In the genomic region with DNA sequence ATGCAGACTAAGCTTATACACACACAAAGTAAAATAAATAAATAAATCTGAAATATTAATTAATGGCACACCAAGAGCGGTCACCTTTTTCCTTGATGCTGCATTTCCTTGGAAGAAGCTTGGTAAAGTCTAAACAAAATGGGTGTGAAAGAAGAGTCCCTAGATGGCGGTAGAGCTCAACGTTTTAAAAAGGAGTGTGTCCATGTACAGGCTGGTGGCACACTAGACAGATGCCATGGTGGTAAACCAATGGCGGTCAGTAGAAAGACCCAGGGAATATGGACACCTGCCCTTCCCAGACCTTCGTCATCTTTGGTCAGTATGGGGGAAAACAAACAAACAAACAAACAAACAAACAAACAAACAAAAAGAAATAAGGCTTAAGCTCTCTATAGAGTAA, we compare ENCODE assay signal across 9 mouse cellular contexts.
DNase-seq lines count a peak whose midpoint lies in the region; ATAC-seq lines count a peak whose summit lies in the region.
"Had no signal": no experiment of that assay in that cellular context is flagged by ENCODE, and none has a peak within 500 bp of the region (broad histone marks: within the 10 kb centered on the region; RNA-seq: fewer than 3 reads in every experiment).

No protein-coding gene starts in this region.

- peak; percentile 50 for DNase-seq in kidney, adult 9 months
- DNase-seq in kidney, adult 18-20 months = no peak
- peak; percentile 15 for DNase-seq in adrenal gland, adult 2 months
- peak; percentile 72 for DNase-seq in embryonic facial prominence, embryonic 11.5 days (ENCODE audit: low spot score)
- peak; percentile 27 for DNase-seq in large intestine, adult 2 months (ENCODE audit: low read depth, low spot score)
- peak; percentile 76 for DNase-seq in midbrain, embryonic 14.5 days
- no peak for DNase-seq in thymus, postnatal 10 days (ENCODE audit: low spot score in 2 of 2)
- no peak for DNase-seq in urinary bladder, postnatal 10 days (ENCODE audit: low spot score)

- no peaks in the 10 kb centered on the region for H3K9me3 ChIP-seq in embryonic facial prominence, embryonic 11.5 days (replicated peaks; ENCODE audit: control insufficient read depth, low read length)
- no peaks in the 10 kb centered on the region for H3K9me3 ChIP-seq in midbrain, embryonic 14.5 days (ENCODE audit: control insufficient read depth, low read length)
- H3K9me3 ChIP-seq: limb, embryonic 12.5 days had no signal

- H3K4me3 ChIP-seq in embryonic facial prominence, embryonic 11.5 days (ENCODE audit: low read depth, low read length) = no peak overlapping the region
- no peak overlapping the region for H3K4me3 ChIP-seq in midbrain, embryonic 14.5 days (replicated peaks; ENCODE audit: low read depth, low read length)
- H3K4me3 ChIP-seq: limb, embryonic 12.5 days had no signal

- H3K9ac ChIP-seq in embryonic facial prominence, embryonic 11.5 days (replicated peaks; ENCODE audit: low read length) = no peak overlapping the region
- no peak overlapping the region for H3K9ac ChIP-seq in midbrain, embryonic 14.5 days (replicated peaks; ENCODE audit: low read length)
- H3K9ac ChIP-seq: limb, embryonic 12.5 days had no signal

- WGBS in embryonic facial prominence, embryonic 11.5 days = 46% methylated on average over 5 of the region's 5 CpGs
- 49% methylated on average over 5 of the region's 5 CpGs for WGBS in large intestine, adult 2 months
- WGBS in midbrain, embryonic 14.5 days = 43% methylated on average over 5 of the region's 5 CpGs

- no peak overlapping the region for H3K27ac ChIP-seq in embryonic facial prominence, embryonic 11.5 days (replicated peaks; ENCODE audit: low read depth, low read length)
- no peak overlapping the region for H3K27ac ChIP-seq in midbrain, embryonic 14.5 days (replicated peaks; ENCODE audit: low read depth, low read length)
- H3K27ac ChIP-seq: limb, embryonic 12.5 days had no signal

- no peaks in the 10 kb centered on the region for H3K4me1 ChIP-seq in embryonic facial prominence, embryonic 11.5 days (ENCODE audit: control insufficient read depth, insufficient read depth, low read length)
- no peaks in the 10 kb centered on the region for H3K4me1 ChIP-seq in midbrain, embryonic 14.5 days (ENCODE audit: control insufficient read depth, insufficient read depth, low read length)
- H3K4me1 ChIP-seq: limb, embryonic 12.5 days had no signal

- 0 out of 2 replicates have a peak, but pooled peaks have one; percentile 59 for ATAC-seq in embryonic facial prominence, embryonic 11.5 days (replicated peaks; ENCODE audit: insufficient number of reproducible peaks, low FRiP score, low TSS enrichment, low read depth)
- peak; percentile 31; the same call in 1 of the 2 replicates for ATAC-seq in midbrain, embryonic 14.5 days (ENCODE audit: low FRiP score, low TSS enrichment)

- no peaks in the 10 kb centered on the region for H3K27me3 ChIP-seq in embryonic facial prominence, embryonic 11.5 days (ENCODE audit: control insufficient read depth, insufficient read depth, low read length)
- no peaks in the 10 kb centered on the region for H3K27me3 ChIP-seq in midbrain, embryonic 14.5 days (ENCODE audit: control insufficient read depth, insufficient read depth, low read length)
- H3K27me3 ChIP-seq: limb, embryonic 12.5 days had no signal

- H3K36me3 ChIP-seq in embryonic facial prominence, embryonic 11.5 days (replicated peaks; ENCODE audit: control insufficient read depth, insufficient read depth, low read depth, low read length) = no peaks in the 10 kb centered on the region
- H3K36me3 ChIP-seq in midbrain, embryonic 14.5 days (ENCODE audit: control insufficient read depth, insufficient read depth, low read length) = no peaks in the 10 kb centered on the region

- no peak overlapping the region for H3K4me2 ChIP-seq in embryonic facial prominence, embryonic 11.5 days (ENCODE audit: low read depth, low read length)
- H3K4me2 ChIP-seq in midbrain, embryonic 14.5 days (ENCODE audit: low read length) = no peak overlapping the region
- H3K4me2 ChIP-seq: limb, embryonic 12.5 days had no signal

Comparison
In these comparisons a context has a peak if more than half of its experiments do, and no peak if none do; other contexts are left out.
1. DNase-seq: peak in kidney, adult 9 months (single experiment), adrenal gland, adult 2 months (single experiment), embryonic facial prominence, embryonic 11.5 days (single experiment), large intestine, adult 2 months (single experiment) and midbrain, embryonic 14.5 days (single experiment); none in kidney, adult 18-20 months (single experiment), thymus, postnatal 10 days (0 of 2) and urinary bladder, postnatal 10 days (single experiment).